Mouse (Mus musculus): Measurements from ENCODE around the gene Mon2. TPM values are rescaled to one million over a fixed set of nuclear protein-coding genes. Genes with fewer than 3 reads are reported as not detected.

The Mon2 gene
- polyA plus RNA-seq, 1 experiment = 69.0 TPM

DNA sequence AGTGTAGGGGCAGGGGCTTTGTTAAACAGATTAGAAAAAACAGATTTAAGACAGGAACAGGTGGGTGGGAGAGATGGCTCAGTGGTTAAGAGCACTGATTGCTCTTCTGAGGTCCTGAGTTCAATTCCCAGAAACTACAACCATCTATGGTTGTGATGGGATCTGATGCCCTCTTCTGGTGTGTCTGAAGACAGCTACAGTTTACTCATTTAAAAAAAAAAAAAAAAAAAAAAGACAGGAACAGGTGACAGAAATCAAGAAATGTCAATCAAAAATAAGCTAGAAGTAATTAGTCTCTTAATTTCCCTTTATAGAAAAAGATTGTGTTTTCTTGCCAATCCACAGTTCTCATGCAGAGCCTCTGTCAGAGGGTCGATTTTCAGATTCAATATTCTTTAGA, 74.3 kb downstream of the Mon2 start:
- no peaks in the 10 kb centered on the region for H3K4me1 ChIP-seq (ENCODE audit: control insufficient read depth, insufficient read depth, low read length)
- 69% methylated on average over 1 of the region's 1 CpGs for WGBS
- no peak overlapping the region for H3K4me3 ChIP-seq (replicated peaks; ENCODE audit: extremely low read depth, low read depth, low read length)
- DNase-seq = no peak
- TF ChIP-seq CTCF (IDR thresholded peaks at IDR 0.05; ENCODE audit: insufficient read depth, low read length) = no peak
- no peak for TF ChIP-seq POLR2A (IDR thresholded peaks at IDR 0.05; ENCODE audit: borderline replicate concordance, extremely low read depth, low read depth, low read length)

DNA sequence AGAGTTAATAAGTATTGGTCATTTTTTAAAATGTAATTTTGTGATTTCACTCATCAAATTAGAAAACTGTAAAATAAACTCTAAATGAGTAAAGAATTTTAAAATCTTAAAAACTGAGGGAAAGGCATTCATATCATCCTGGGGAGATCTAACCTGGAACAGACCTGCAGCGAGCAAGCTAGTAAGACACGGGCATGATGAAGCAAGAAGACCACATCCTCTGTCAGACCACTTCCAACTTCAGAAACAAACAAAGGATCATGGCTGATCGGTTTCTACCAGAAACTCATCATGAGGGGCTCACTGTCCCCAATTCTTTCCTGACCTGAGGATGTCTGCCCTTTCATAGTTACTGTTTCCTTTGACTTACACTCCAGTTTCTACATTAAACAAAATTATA, 74.9 kb downstream of the Mon2 start:
- TF ChIP-seq CTCF (IDR thresholded peaks at IDR 0.05; ENCODE audit: insufficient read depth, low read length) = no peak
- TF ChIP-seq POLR2A (IDR thresholded peaks at IDR 0.05; ENCODE audit: borderline replicate concordance, extremely low read depth, low read depth, low read length) = no peak
- WGBS = 81% methylated on average over 3 of the region's 3 CpGs
- H3K4me3 ChIP-seq (replicated peaks; ENCODE audit: extremely low read depth, low read depth, low read length) = no peak overlapping the region
- no peak for DNase-seq
- H3K4me1 ChIP-seq (ENCODE audit: control insufficient read depth, insufficient read depth, low read length) = no peaks in the 10 kb centered on the region

DNA sequence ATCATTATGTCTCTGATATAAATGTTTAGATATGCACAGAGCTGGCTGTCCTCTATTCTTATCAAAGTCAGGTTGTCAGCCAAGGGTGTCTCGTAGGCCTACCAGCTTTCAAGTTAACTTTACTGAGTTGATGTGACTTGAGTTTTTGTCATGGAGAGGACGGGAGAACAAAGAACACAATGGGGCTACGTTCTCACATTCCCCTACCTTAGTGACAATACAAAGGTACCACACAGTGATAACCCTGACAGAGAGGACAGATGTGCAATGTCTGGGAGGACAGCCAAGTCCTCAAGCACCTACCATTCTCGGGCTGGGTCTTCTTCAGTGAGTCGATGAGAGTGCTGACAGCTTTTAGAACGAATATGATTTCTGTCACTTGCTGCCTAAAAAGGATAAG, 76.9 kb downstream of the Mon2 start:
- no peak for TF ChIP-seq POLR2A (IDR thresholded peaks at IDR 0.05; ENCODE audit: borderline replicate concordance, extremely low read depth, low read depth, low read length)
- TF ChIP-seq CTCF (IDR thresholded peaks at IDR 0.05; ENCODE audit: insufficient read depth, low read length) = no peak
- H3K4me1 ChIP-seq (ENCODE audit: control insufficient read depth, insufficient read depth, low read length) = no peaks in the 10 kb centered on the region
- no peak overlapping the region for H3K4me3 ChIP-seq (replicated peaks; ENCODE audit: extremely low read depth, low read depth, low read length)
- WGBS = 77% methylated on average over 6 of the region's 6 CpGs
- no peak for DNase-seq

DNA sequence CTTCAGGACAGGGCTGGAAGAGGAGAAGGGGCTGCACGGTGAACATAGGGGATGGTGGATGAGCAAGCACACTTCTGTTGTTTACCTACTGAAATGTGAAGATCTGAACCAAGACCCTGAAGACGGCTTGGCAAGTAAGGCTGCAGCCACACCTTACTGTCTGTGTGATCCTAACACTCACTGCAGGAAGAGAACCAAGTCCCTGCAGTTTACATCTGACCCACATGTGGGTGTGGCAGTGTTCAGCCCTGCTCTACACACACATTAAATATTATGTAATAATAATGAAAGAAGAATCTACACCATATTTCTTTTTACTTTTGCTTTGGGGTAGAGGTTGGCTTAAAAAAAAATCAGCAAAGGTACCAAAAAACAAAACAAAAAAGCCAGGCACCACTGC, 78.5 kb downstream of the Mon2 start:
- Histone ChIP-seq H3K4me1 (ENCODE audit: control insufficient read depth, insufficient read depth, low read length) (no peaks in the 10 kb centered on the region), H3K4me3 (replicated peaks; ENCODE audit: extremely low read depth, low read depth, low read length) (no peak overlapping the region)
- no peak for DNase-seq
- 75% methylated on average over 2 of the region's 2 CpGs for WGBS
- TF ChIP-seq CTCF (IDR thresholded peaks at IDR 0.05; ENCODE audit: insufficient read depth, low read length) = no peak
- TF ChIP-seq POLR2A (IDR thresholded peaks at IDR 0.05; ENCODE audit: borderline replicate concordance, extremely low read depth, low read depth, low read length) = no peak

DNA sequence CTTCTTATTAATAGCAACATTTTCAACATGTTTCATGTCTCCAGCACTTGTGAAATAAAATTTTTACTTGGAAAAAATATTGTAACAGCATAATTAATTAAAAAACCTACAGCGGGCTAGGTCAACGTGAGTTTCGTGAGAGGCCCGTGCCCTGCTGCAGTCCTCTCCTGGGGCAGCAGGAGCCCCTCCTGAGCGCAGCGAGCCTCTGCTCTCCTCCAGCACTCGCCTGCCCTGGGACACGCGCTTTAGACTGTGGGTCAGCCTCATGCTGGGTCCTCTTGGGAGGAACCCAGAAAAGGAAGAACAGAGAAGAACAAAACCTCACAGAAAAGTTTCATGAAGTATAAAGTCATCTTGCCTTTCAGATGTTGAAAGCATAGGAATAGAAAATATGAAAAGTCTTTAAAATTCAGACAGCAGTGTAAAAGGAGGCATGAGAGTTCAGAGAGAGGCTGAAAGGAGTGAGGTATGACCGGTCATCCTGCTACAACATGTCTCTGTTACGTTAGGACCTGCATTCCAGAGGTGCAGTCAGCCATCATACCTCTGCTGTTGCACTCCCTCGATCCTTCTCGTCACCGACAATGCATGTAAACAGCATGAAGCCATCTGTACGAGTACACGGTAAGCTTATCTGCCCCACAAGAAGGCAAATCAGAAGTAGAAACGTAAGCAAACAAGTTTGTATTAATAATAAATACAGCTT, 81.8 kb downstream of the Mon2 start:
- H3K4me3 ChIP-seq (replicated peaks; ENCODE audit: extremely low read depth, low read depth, low read length) = no peak overlapping the region
- 81% methylated on average over 17 of the region's 17 CpGs for WGBS
- TF ChIP-seq CTCF (IDR thresholded peaks at IDR 0.05; ENCODE audit: insufficient read depth, low read length) (no peak), POLR2A (IDR thresholded peaks at IDR 0.05; ENCODE audit: borderline replicate concordance, extremely low read depth, low read depth, low read length) (no peak)
- DNase-seq = no peak
- peaks cover 8% of the 10 kb centered on the region for H3K4me1 ChIP-seq (ENCODE audit: control insufficient read depth, insufficient read depth, low read length)

DNA sequence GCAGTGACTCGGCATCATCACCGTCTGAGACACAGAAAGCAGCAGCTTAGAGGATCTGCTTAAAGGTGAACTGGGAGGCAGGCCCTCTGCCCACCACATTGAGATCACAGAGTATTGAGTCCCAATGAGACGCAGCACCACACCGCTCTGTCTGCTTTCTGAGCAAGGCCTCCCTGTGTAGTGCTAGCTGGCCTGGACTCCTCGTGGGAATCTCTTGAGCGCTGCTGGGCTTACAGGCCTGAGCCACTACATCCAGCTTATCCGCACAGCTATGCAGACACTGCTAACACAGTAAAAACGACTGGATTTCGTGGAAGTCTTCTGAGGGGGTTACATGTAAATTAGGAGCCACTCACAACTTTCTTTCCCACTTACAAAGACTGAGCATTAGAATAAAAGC, 84.7 kb downstream of the Mon2 start:
- TF ChIP-seq POLR2A (IDR thresholded peaks at IDR 0.05; ENCODE audit: borderline replicate concordance, extremely low read depth, low read depth, low read length) (no peak), CTCF (IDR thresholded peaks at IDR 0.05; ENCODE audit: insufficient read depth, low read length) (no peak)
- 74% methylated on average over 9 of the region's 9 CpGs for WGBS
- Histone ChIP-seq H3K4me1 (ENCODE audit: control insufficient read depth, insufficient read depth, low read length) (peaks cover 12% of the 10 kb centered on the region), H3K4me3 (replicated peaks; ENCODE audit: extremely low read depth, low read depth, low read length) (no peak overlapping the region)
- no peak for DNase-seq

DNA sequence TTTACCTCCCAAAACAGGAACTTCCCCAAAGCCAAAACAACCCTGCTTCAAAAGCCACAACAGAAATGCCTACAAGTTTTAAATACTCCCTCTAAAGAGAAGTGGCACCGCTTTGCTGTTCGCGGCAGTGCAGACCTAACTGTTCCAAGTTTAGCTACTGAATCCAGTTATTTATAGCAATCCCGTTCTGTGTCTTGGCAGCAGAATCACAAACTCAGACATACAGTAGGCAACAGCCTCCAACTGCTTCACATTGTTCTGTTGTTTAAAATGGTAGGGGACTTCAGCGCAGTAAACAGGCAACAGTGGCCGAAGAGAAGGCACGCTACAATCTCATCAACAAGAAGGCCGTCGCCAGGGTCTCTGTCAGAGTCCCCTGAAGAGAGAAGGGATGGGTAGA, 85.3 kb downstream of the Mon2 start:
- TF ChIP-seq CTCF (IDR thresholded peaks at IDR 0.05; ENCODE audit: insufficient read depth, low read length) = no peak
- no peak for TF ChIP-seq POLR2A (IDR thresholded peaks at IDR 0.05; ENCODE audit: borderline replicate concordance, extremely low read depth, low read depth, low read length)
- H3K4me1 ChIP-seq (ENCODE audit: control insufficient read depth, insufficient read depth, low read length) = peaks cover 12% of the 10 kb centered on the region
- WGBS = 47% methylated on average over 9 of the region's 9 CpGs
- no peak overlapping the region for H3K4me3 ChIP-seq (replicated peaks; ENCODE audit: extremely low read depth, low read depth, low read length)
- no peak for DNase-seq

DNA sequence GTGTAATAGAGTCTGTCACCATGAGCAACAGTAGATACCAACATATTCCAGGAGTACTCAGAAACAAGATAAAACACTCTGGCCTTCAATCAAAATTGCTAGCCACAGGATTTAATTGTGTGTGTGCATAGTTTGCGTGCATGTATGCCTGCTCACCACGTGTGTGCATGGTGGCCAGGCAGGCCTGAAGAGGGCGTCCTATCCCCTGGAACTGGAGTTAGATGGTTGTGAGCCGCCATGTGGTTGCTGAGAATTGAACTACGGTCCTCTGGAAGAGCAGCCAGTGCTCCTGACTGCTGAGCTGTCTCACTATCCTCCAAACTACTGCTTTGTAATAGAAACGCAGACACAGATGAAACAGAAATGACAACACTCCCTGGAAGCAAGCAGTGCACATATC, 85.7 kb downstream of the Mon2 start:
- TF ChIP-seq CTCF (IDR thresholded peaks at IDR 0.05; ENCODE audit: insufficient read depth, low read length) (no peak), POLR2A (IDR thresholded peaks at IDR 0.05; ENCODE audit: borderline replicate concordance, extremely low read depth, low read depth, low read length) (no peak)
- DNase-seq = no peak
- Histone ChIP-seq H3K4me3 (replicated peaks; ENCODE audit: extremely low read depth, low read depth, low read length) (no peak overlapping the region), H3K4me1 (ENCODE audit: control insufficient read depth, insufficient read depth, low read length) (peaks cover 12% of the 10 kb centered on the region)
- WGBS = 80% methylated on average over 6 of the region's 6 CpGs

DNA sequence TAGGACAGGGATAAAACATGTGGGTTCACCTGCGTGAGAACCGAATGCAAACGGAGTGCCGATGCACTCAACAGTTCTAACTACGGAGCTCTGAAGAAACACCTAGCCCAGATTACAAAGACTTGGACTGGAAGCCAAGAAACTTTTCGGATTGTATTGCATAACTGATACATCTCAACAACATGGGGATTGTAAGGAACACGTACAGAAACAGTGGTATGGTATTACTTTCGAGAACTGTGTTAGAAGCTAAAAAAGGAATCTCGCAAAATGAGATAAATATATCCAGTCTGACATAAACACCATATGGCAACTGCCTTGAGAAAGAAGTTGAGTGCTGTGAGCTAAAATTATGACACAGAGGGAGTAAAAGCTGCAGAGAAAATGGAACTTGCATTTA, 86.4 kb downstream of the Mon2 start:
- no peak for TF ChIP-seq CTCF (IDR thresholded peaks at IDR 0.05; ENCODE audit: insufficient read depth, low read length)
- TF ChIP-seq POLR2A (IDR thresholded peaks at IDR 0.05; ENCODE audit: borderline replicate concordance, extremely low read depth, low read depth, low read length) = no peak
- no peak for DNase-seq
- Histone ChIP-seq H3K4me1 (ENCODE audit: control insufficient read depth, insufficient read depth, low read length) (peaks cover 12% of the 10 kb centered on the region), H3K4me3 (replicated peaks; ENCODE audit: extremely low read depth, low read depth, low read length) (no peak overlapping the region)
- 84% methylated on average over 9 of the region's 9 CpGs for WGBS

DNA sequence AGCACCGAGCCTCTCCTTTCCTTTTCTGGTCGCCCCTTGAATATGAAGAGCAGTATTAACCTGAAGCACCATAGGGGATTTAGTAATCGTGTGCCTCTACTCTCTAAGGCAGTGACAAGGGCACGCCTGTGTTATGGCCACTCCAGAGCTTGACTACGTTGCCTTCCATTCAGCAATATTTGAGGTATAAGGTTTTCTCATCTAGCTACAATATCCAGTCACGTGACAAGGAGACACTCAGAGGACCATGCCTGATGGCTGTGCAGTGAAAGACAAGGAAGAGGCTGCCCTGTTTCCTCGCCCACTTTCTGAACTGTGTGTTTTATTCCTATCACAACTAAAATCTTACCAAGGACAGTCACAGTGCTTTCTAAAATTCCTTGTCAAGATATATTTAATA, 87.9 kb downstream of the Mon2 start:
- TF ChIP-seq POLR2A (IDR thresholded peaks at IDR 0.05; ENCODE audit: borderline replicate concordance, extremely low read depth, low read depth, low read length) = no peak
- no peak for TF ChIP-seq CTCF (IDR thresholded peaks at IDR 0.05; ENCODE audit: insufficient read depth, low read length)
- Histone ChIP-seq H3K4me1 (ENCODE audit: control insufficient read depth, insufficient read depth, low read length) (peaks cover 17% of the 10 kb centered on the region), H3K4me3 (replicated peaks; ENCODE audit: extremely low read depth, low read depth, low read length) (no peak overlapping the region)
- WGBS = 42% methylated on average over 7 of the region's 7 CpGs
- no peak for DNase-seq
